Mouse (Mus musculus): ENCODE results near the gene Sult1a1. TPM values are rescaled to one million over a fixed set of nuclear protein-coding genes. Genes with fewer than 3 reads are reported as not detected.
"Not testable (repeated sequence)": the region's sequence is repeated elsewhere in the genome, so short reads cannot be mapped to it uniquely, and the experiment has no call there.

Gene Sult1a1
- polyA plus RNA-seq, 1 experiment: not detected

DNA sequence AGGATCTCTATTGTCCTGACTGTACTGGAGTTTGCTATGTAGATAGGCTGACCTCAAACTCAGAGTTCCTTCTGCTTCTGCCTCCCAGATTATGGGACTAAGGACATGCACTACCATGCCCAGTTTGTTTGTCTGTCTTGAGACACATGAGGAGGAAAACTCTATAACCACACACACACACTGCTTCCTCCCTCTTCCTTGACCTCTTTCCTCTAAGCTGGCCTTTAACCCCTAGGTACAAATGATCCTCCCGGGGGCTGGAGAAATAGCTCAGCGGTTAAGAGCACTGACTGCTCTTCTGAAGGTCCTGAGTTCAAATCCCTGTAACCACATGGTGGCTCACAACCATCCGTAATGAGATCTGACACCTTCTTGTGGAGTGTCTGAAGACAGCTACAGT is 31.9 kb downstream of the Sult1a1 start:
- H3K4me1 ChIP-seq (ENCODE audit: control insufficient read depth): peaks cover 10% of the 10 kb centered on the region
- TF ChIP-seq TAL1 (IDR thresholded peaks at IDR 0.05; ENCODE audit: low read length) (no peak), GATA1 (IDR thresholded peaks at IDR 0.05; ENCODE audit: low read length) (no peak)
- H3K36me3 ChIP-seq (ENCODE audit: control insufficient read depth): no peaks in the 10 kb centered on the region
- no peaks in the 10 kb centered on the region; the same call in 1 of the 2 replicates for H3K27me3 ChIP-seq (ENCODE audit: control insufficient read depth)
- no peak overlapping the region for H3K4me3 ChIP-seq (replicated peaks)
- no peaks in the 10 kb centered on the region for H3K9me3 ChIP-seq (ENCODE audit: control insufficient read depth, low read length)

DNA sequence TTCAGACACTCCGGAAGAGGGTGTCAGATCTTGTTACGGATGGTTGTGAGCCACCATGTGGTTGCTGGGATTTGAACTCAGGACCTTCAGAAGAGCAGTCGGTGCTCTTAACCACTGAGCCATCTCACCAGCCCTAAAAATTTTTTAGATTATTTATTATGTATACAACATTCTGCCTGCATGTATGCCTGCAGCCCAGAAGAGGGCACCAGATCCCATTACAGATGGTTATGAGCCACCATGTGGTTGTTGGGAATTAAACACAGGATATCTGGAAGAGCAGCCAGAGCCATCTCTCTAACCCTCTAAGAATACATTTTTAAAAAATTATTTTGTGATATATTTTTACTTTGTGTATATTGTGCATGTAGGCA is 33.0 kb downstream of the Sult1a1 start:
- H3K4me3 ChIP-seq (replicated peaks); H3K36me3 ChIP-seq (ENCODE audit: control insufficient read depth); H3K27me3 ChIP-seq (ENCODE audit: control insufficient read depth); H3K4me1 ChIP-seq (ENCODE audit: control insufficient read depth); H3K9me3 ChIP-seq (ENCODE audit: control insufficient read depth, low read length): not testable (repeated sequence)

DNA sequence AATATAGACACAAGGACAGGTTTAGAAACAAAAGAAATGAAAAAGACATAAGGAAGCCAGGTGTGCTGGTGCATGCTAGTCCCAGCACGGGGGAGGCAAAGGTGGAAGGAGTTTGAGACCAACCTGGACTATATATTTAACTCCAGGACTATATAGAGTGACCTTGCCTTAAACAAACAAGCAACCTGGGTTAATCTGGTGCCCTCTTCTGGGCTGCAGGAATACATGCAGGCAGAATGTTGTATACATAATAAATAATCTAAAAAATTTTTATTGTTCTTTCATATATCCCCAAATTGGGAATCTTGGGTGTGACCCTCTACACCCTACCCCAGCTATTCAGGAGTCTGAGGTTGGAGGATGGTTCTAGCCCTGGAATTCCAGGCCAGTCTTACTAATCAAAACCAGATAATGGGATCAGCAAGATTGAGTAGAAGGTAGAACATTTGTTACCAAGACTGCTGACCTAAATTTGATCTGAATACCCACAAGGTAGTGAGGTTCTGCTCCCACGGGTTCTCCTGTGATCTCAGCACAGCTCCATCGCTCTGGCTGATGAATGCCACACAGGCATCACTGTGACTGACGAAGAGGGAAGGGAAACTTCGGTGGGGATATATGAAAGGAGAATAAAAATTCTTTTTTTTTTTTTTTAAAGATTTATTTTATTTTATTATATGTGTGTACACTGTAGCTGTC is 33.5 kb downstream of the Sult1a1 start:
- no peaks in the 10 kb centered on the region for H3K36me3 ChIP-seq (ENCODE audit: control insufficient read depth)
- no peak for TF ChIP-seq GATA1 (IDR thresholded peaks at IDR 0.05; ENCODE audit: low read length)
- TF ChIP-seq TAL1 (IDR thresholded peaks at IDR 0.05; ENCODE audit: low read length): no peak
- peaks cover 2% of the 10 kb centered on the region; the same call in 1 of the 2 replicates for H3K27me3 ChIP-seq (ENCODE audit: control insufficient read depth)
- no peak overlapping the region for H3K4me3 ChIP-seq (replicated peaks)
- no peaks in the 10 kb centered on the region for H3K9me3 ChIP-seq (ENCODE audit: control insufficient read depth, low read length)
- no peaks in the 10 kb centered on the region for H3K4me1 ChIP-seq (ENCODE audit: control insufficient read depth)

DNA sequence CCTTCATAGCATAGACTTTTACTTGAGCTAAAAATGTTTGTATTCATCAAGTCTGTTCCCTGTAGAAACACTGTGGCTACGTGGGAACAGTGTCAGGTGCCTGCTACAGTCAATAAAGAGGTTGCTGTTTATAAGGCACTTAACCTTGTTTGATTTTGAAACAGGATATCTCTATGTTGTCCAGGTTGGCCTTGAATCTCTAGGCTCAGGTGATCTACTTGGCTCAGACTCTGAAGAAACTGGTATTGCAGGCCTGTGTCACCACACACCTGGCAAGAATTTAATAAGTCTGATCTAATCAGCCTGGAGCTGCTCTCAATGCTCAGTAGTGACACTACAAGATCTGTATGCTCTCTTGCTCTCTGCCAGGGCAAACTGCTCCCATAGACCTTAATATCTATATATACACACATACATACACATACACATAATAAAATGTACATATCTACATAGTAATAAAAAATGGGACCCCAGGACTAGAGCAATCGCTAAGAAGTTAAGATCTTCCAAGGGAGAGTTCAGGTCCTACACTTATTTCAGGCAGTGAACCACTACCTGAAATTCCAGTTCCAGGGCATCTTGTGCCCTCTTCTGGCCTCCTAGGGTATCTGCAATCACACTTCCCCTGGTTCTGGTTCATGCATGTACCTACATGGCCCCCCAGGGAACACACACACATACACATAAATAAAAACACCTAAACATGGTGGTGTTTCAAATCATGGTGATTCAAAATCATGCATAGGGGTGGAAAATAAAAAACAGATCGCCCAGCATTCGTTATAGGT is 39.3 kb downstream of the Sult1a1 start:
- H3K9me3 ChIP-seq (ENCODE audit: control insufficient read depth, low read length): no peaks in the 10 kb centered on the region
- no peaks in the 10 kb centered on the region for H3K36me3 ChIP-seq (ENCODE audit: control insufficient read depth)
- H3K27me3 ChIP-seq (ENCODE audit: control insufficient read depth): peaks cover 2% of the 10 kb centered on the region; the same call in 1 of the 2 replicates
- no peak for TF ChIP-seq TAL1 (IDR thresholded peaks at IDR 0.05; ENCODE audit: low read length)
- no peak for TF ChIP-seq GATA1 (IDR thresholded peaks at IDR 0.05; ENCODE audit: low read length)
- peaks cover 3% of the 10 kb centered on the region; the same call in 1 of the 2 replicates for H3K4me1 ChIP-seq (ENCODE audit: control insufficient read depth)
- no peak overlapping the region for H3K4me3 ChIP-seq (replicated peaks)

DNA sequence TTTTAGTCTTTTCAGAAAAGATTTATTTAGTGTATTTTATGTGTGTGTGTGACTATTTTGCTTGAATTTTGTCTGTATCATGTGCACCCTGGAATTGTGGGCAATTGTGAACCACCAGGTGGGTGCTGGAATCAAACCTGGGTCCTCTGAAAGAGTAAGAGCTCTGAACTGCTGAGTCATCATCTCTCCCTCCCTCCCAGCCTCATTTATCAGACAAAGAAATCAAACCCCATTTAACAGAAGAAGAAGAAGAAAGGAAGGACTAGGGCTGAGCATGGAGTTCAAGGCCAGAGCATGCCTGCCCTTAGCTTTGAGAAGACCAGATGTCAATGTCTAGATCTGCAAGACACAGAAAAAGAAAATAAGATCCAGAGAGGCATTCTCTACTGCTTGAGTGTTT is 40.9 kb downstream of the Sult1a1 start:
- peaks cover 3% of the 10 kb centered on the region; the same call in 1 of the 2 replicates for H3K4me1 ChIP-seq (ENCODE audit: control insufficient read depth)
- no peaks in the 10 kb centered on the region for H3K36me3 ChIP-seq (ENCODE audit: control insufficient read depth)
- TF ChIP-seq GATA1 (IDR thresholded peaks at IDR 0.05; ENCODE audit: low read length): no peak
- no peak for TF ChIP-seq TAL1 (IDR thresholded peaks at IDR 0.05; ENCODE audit: low read length)

DNA sequence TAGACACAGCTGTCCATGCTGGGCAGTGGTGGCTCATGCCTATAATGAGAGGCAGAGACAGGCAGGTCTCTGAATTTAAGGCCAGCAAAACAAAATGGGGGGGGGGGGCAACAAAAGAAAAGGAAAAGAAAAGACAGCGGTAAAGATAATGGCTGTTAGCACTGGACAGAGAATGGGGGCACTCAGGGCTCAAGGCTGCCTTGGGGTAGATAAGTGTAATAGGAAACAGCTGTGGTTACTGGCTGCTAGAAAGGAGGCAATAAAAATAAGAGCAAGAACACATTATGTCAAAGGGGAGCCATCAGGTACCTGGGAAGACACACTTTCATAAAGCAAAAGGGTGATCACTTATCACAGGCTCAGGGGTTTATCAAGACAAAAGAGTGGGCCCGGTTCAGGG is 43.8 kb downstream of the Sult1a1 start:
- Histone ChIP-seq H3K4me3 (replicated peaks) (no peak overlapping the region), H3K9me3 (ENCODE audit: control insufficient read depth, low read length) (no peaks in the 10 kb centered on the region), H3K27me3 (ENCODE audit: control insufficient read depth) (no peaks in the 10 kb centered on the region), H3K36me3 (ENCODE audit: control insufficient read depth) (no peaks in the 10 kb centered on the region), H3K4me1 (ENCODE audit: control insufficient read depth) (peaks cover 3% of the 10 kb centered on the region; the same call in 1 of the 2 replicates)
- TF ChIP-seq TAL1 (IDR thresholded peaks at IDR 0.05; ENCODE audit: low read length): no peak
- no peak for TF ChIP-seq GATA1 (IDR thresholded peaks at IDR 0.05; ENCODE audit: low read length)

More for the DNA sequence above, 40.9 kb downstream of the Sult1a1 start:
- Histone ChIP-seq H3K27me3 (ENCODE audit: control insufficient read depth) (peaks cover 2% of the 10 kb centered on the region; the same call in 1 of the 2 replicates), H3K4me3 (replicated peaks) (no peak overlapping the region), H3K9me3 (ENCODE audit: control insufficient read depth, low read length) (no peaks in the 10 kb centered on the region)

DNA sequence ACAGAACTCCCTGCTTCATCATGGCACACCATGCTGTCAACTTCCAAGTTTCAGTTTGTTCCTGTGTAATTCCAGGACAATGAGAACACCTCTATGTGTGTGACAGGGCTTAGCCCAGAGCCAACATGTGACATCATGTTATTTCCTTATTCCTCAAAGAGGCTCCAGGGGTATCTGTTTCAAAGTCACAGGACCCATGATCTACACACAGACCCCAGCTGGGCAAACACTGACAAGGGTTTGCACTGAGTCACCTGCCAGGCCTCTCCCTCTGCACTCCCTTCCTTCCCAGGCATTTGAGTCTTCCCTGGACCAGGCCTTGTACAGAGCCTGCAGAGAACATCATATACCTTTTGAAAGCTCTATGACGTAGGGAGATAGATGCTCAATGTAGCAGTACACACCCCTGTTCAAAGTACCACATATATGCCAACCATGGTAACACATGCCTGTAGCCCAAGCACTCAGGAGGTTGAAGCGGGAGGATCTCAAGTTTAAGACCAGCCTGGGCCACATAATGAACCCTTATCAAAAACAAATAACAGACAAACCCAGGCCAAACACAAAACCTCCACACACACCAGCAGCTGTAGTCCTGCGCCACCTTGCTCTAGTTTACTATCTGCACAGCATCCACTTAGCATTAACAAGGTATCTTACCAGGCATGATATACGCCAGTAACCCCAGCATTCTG is 45.3 kb downstream of the Sult1a1 start, which contains the start of gene Nupr1:
TSS of gene Nupr1 (minus strand) at position 38 of the 695 bp plus-strand sequence.
- Histone ChIP-seq H3K9me3 (ENCODE audit: control insufficient read depth, low read length) (no peaks in the 10 kb centered on the region), H3K4me1 (ENCODE audit: control insufficient read depth) (peaks cover 5% of the 10 kb centered on the region), H3K27me3 (ENCODE audit: control insufficient read depth) (no peaks in the 10 kb centered on the region), H3K36me3 (ENCODE audit: control insufficient read depth) (no peaks in the 10 kb centered on the region), H3K4me3 (replicated peaks) (no peak within 1 kb of the TSS)
- TF ChIP-seq TAL1 (IDR thresholded peaks at IDR 0.05; ENCODE audit: low read length) (no peak), GATA1 (IDR thresholded peaks at IDR 0.05; ENCODE audit: low read length) (no peak)

DNA sequence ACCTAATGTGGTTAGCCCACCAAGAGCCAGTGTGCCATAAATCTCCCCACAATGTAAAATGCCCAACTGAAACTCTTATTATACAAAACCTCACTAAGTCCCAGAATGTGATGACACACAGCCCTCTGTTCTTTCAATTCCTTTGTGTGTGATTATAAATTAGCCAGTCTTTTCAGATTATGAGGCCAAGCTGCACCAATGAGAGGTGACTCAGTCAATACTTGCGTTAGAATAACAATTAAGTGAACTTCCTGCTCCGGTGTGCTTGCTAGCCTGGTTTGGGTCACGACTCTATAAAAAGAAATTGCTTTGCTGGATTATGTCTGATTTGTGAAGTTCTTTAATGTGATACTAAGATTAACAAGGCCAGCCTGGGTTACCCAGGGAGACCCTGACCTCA is 46.3 kb downstream of the Sult1a1 start:
- H3K27me3 ChIP-seq (ENCODE audit: control insufficient read depth): no peaks in the 10 kb centered on the region
- no peak overlapping the region for H3K4me3 ChIP-seq (replicated peaks)
- peaks cover 14% of the 10 kb centered on the region for H3K4me1 ChIP-seq (ENCODE audit: control insufficient read depth)
- H3K36me3 ChIP-seq (ENCODE audit: control insufficient read depth): no peaks in the 10 kb centered on the region
- TF ChIP-seq GATA1 (IDR thresholded peaks at IDR 0.05; ENCODE audit: low read length): no peak
- no peak for TF ChIP-seq TAL1 (IDR thresholded peaks at IDR 0.05; ENCODE audit: low read length)
- no peaks in the 10 kb centered on the region for H3K9me3 ChIP-seq (ENCODE audit: control insufficient read depth, low read length)

DNA sequence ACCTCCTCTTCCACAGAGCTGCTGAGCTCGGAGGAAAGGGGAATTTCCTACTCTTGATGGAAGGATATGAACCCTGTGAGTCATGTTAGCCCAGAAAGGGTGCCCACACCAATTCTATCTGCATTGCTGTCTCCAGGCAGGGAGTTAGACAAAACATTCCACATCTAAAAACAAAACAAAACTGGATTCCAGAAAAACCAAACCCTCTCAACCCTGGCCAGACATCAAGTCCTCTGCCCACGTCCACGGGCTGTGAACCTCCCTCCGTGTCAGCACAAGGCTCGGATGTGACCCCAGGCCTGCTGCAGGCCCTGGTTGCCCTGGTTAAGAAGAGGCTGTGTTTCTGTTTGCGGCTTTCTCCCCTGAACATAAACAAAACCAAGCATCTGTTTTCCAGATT is 48.1 kb downstream of the Sult1a1 start:
- H3K9me3 ChIP-seq (ENCODE audit: control insufficient read depth, low read length): no peaks in the 10 kb centered on the region
- no peaks in the 10 kb centered on the region for H3K36me3 ChIP-seq (ENCODE audit: control insufficient read depth)
- TF ChIP-seq TAL1 (IDR thresholded peaks at IDR 0.05; ENCODE audit: low read length) (no peak), GATA1 (IDR thresholded peaks at IDR 0.05; ENCODE audit: low read length) (no peak)
- no peak overlapping the region for H3K4me3 ChIP-seq (replicated peaks)
- no peaks in the 10 kb centered on the region for H3K27me3 ChIP-seq (ENCODE audit: control insufficient read depth)
- peaks cover 30% of the 10 kb centered on the region for H3K4me1 ChIP-seq (ENCODE audit: control insufficient read depth)

Data from erythroblast, embryonic 14.5 days (primary cell).